Mouse (Mus musculus) C2C12 (cell line): ENCODE data around the gene Yap1.

Experiments
- CTCF ChIP-seq: IDR thresholded peaks from one replicate; pipeline ENCODE4 v1.5.1; 2011; ENCODE audit not compliant: control insufficient read depth, insufficient read depth, insufficient read length
- MAX ChIP-seq: IDR thresholded peaks from one replicate; pipeline ENCODE4 v1.6.1; 2011; ENCODE audit warnings: mild to moderate bottlenecking, control low read depth
- MYOD1 ChIP-seq: IDR thresholded peaks from one replicate; pipeline ENCODE4 v1.6.1; 2011; ENCODE audit warnings: low read depth; ENCODE audit not compliant: control insufficient read depth, insufficient read length
- MYOG ChIP-seq: IDR thresholded peaks from one replicate; pipeline ENCODE4 v1.6.1; 2011; ENCODE audit not compliant: control insufficient read depth, insufficient read length; ENCODE audit errors: extremely low read depth

DNA sequence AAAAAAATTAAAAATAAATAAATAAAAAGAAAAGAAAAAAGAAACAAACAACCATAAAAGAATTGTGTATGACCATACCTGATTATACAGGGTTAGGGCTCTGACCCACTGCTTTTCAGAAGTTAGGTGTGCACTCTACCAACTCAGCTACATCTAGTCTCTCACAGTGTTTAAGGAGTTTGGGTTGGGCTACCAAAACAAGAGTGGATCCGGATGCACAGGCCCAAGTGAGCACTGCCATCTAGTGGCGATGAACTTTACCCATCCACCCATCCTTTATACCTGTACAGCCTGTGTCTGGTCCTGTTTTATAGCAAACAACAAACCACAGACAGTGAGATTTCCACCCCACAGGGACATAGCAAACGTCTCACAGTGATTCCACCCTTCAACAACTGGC, 106.9 kb downstream of the Yap1 start:
- TF ChIP-seq MYOG (no peak), CTCF (peak; percentile 55), MYOD1 (no peak), MAX (no peak)
